Mouse (Mus musculus): ENCODE data around the gene C2cd4d. TPM values are rescaled to one million over a fixed set of nuclear protein-coding genes. Genes with fewer than 3 reads are reported as not detected.

The C2cd4d gene
- total and polyA plus RNA-seq, 3 experiments = 0.14 TPM; not detected in 2

- H3K9ac ChIP-seq (ENCODE audit: low read depth, low read length) = no peak overlapping the region
- no peaks in the 10 kb centered on the region for H3K4me1 ChIP-seq (ENCODE audit: control insufficient read depth, insufficient read depth, low read length)
- no peaks in the 10 kb centered on the region for H3K27me3 ChIP-seq (ENCODE audit: control insufficient read depth, insufficient read depth, low read length)
- no peak for DNase-seq
- 53% methylated on average over 4 of the region's 4 CpGs for WGBS
- intact Hi-C loops (cut with DNase I) = no loop called here
- no peak overlapping the region for H3K4me3 ChIP-seq
- H3K27ac ChIP-seq = no peak overlapping the region
- no peaks in the 10 kb centered on the region for H3K36me3 ChIP-seq (ENCODE audit: control insufficient read depth, insufficient read depth, low read length)
- TF ChIP-seq EP300 (IDR thresholded peaks at IDR 0.05; ENCODE audit: insufficient read depth, low read depth, low read length) (no peak), CTCF (IDR thresholded peaks at IDR 0.05) (no peak), POLR2A (IDR thresholded peaks at IDR 0.05; ENCODE audit: insufficient read depth, low read depth, low read length) (no peak)
- H3K79me2 ChIP-seq (replicated peaks; ENCODE audit: control insufficient read depth, insufficient read depth, low read length) = no peaks in the 10 kb centered on the region
Observed at GRCm38 (mm10) chr3:94405561-94405960, 43.3 kb downstream of the C2cd4d start.

- H3K27me3 ChIP-seq (ENCODE audit: control insufficient read depth, insufficient read depth, low read length) = no peaks in the 10 kb centered on the region
- no peaks in the 10 kb centered on the region for H3K36me3 ChIP-seq (ENCODE audit: control insufficient read depth, insufficient read depth, low read length)
- peak overlapping the region; percentile 57 for H3K4me3 ChIP-seq
- no peaks in the 10 kb centered on the region; the same call in 1 of the 2 replicates for H3K4me1 ChIP-seq (ENCODE audit: control insufficient read depth, insufficient read depth, low read length)
- intact Hi-C loops (cut with DNase I) = no loop called here
- DNase-seq = no peak
- no peak overlapping the region for H3K27ac ChIP-seq
- TF ChIP-seq CTCF (IDR thresholded peaks at IDR 0.05) = no peak
- TF ChIP-seq POLR2A (IDR thresholded peaks at IDR 0.05; ENCODE audit: insufficient read depth, low read depth, low read length) = no peak
- 8% methylated on average over 25 of the region's 25 CpGs for WGBS
- H3K9ac ChIP-seq (ENCODE audit: low read depth, low read length) = peak overlapping the region; percentile 27
- no peaks in the 10 kb centered on the region for H3K79me2 ChIP-seq (replicated peaks; ENCODE audit: control insufficient read depth, insufficient read depth, low read length)
Observed at GRCm38 (mm10) chr3:94412530-94412929, 50.3 kb downstream of the C2cd4d start.

GRCm38 (mm10) chr3:94413031-94413679 lies 50.9 kb downstream of the C2cd4d start, which contains the start of gene Tdrkh:
TSS of gene Tdrkh (plus strand) at chr3:94413273.
- no peaks in the 10 kb centered on the region for H3K79me2 ChIP-seq (replicated peaks; ENCODE audit: control insufficient read depth, insufficient read depth, low read length)
- intact Hi-C loops (cut with DNase I) = no loop called here

More at GRCm38 (mm10) chr3:94413031-94413679, 50.9 kb downstream of the C2cd4d start, which contains the start of gene Tdrkh:
- H3K27ac ChIP-seq = no peak within 1 kb of the TSS
- DNase-seq = peak; percentile 88 to 94
- no peaks in the 10 kb centered on the region for H3K36me3 ChIP-seq (ENCODE audit: control insufficient read depth, insufficient read depth, low read length)
- WGBS = 9% methylated on average over 52 of the region's 52 CpGs
- no peaks in the 10 kb centered on the region for H3K27me3 ChIP-seq (ENCODE audit: control insufficient read depth, insufficient read depth, low read length)
- TF ChIP-seq CTCF (IDR thresholded peaks at IDR 0.05) (peak; percentile 45), POLR2A (IDR thresholded peaks at IDR 0.05; ENCODE audit: insufficient read depth, low read depth, low read length) (no peak)
- H3K9ac ChIP-seq (ENCODE audit: low read depth, low read length) = peak within 1 kb of the TSS; percentile 44
- peak within 1 kb of the TSS; percentile 57 for H3K4me3 ChIP-seq
- no peaks in the 10 kb centered on the region; the same call in 1 of the 2 replicates for H3K4me1 ChIP-seq (ENCODE audit: control insufficient read depth, insufficient read depth, low read length)

Other genes with a start within 250 kb of the C2cd4d start
- not detected for gene Gm10696, start 184.2 kb upstream of the C2cd4d start, total RNA-seq (2021)
- not detected in 2 replicates for gene Gm10696, start 184.2 kb upstream of the C2cd4d start, polyA plus RNA-seq (2012; rRNA removed)
- not detected for gene Gm5286, start 165.7 kb upstream of the C2cd4d start, total RNA-seq (2021)
- gene Gm5286, start 165.7 kb upstream of the C2cd4d start, polyA plus RNA-seq (2012; rRNA removed) = not detected in 2 replicates
- gene Gm4778, start 98.4 kb upstream of the C2cd4d start, total RNA-seq (2021) = not detected
- not detected in 2 replicates for gene Gm4778, start 98.4 kb upstream of the C2cd4d start, polyA plus RNA-seq (2012; rRNA removed)
- gene Them4, start 52.3 kb upstream of the C2cd4d start, total RNA-seq (2021) = 10 to 100 TPM; 13.2 to 15.1 TPM
- gene Them4, start 52.3 kb upstream of the C2cd4d start, polyA plus RNA-seq (2012; rRNA removed) = 4.6 and 9.6 TPM in 2 replicates
- not detected for gene Them5, start 20.3 kb upstream of the C2cd4d start, total RNA-seq (2021)
- gene Them5, start 20.3 kb upstream of the C2cd4d start, polyA plus RNA-seq (2012; rRNA removed) = not detected in 2 replicates
- 10 to 100 TPM; 36.1 to 44.8 TPM for gene Rorc, start 10.4 kb downstream of the C2cd4d start, total RNA-seq (2021)
- gene Rorc, start 10.4 kb downstream of the C2cd4d start, polyA plus RNA-seq (2012; rRNA removed) = 25.7 and 26.7 TPM in 2 replicates
- under 1 TPM; 0.05 to 0.09 TPM for gene Lingo4, start 36.1 kb downstream of the C2cd4d start, total RNA-seq (2021)
- 0.04 and 0.09 TPM in 2 replicates for gene Lingo4, start 36.1 kb downstream of the C2cd4d start, polyA plus RNA-seq (2012; rRNA removed)
- 1 to 10 TPM; 3.9 to 4.9 TPM for gene Tdrkh, start 50.8 kb downstream of the C2cd4d start, total RNA-seq (2021)
- gene Tdrkh, start 50.8 kb downstream of the C2cd4d start, polyA plus RNA-seq (2012; rRNA removed) = 0.64 and 0.82 TPM in 2 replicates
- 10 to 100 TPM; 62.0 to 64.1 TPM for gene Mrpl9, start 80.9 kb downstream of the C2cd4d start, total RNA-seq (2021)
- gene Mrpl9, start 80.9 kb downstream of the C2cd4d start, polyA plus RNA-seq (2012; rRNA removed) = 43.9 and 65.8 TPM in 2 replicates
- not detected for gene Oaz3, start 81.5 kb downstream of the C2cd4d start, total RNA-seq (2021)
- 1.1 and 2.2 TPM in 2 replicates for gene Oaz3, start 81.5 kb downstream of the C2cd4d start, polyA plus RNA-seq (2012; rRNA removed)
- gene Celf3, start 115.9 kb downstream of the C2cd4d start, total RNA-seq (2021) = under 1 TPM in 1 of 2 experiments, not detected in 1; 0.27 TPM
- gene Celf3, start 115.9 kb downstream of the C2cd4d start, polyA plus RNA-seq (2012; rRNA removed) = 0.67 and 0.96 TPM in 2 replicates
- gene Riiad1, start 117.9 kb downstream of the C2cd4d start, total RNA-seq (2021) = 1 to 10 TPM in 1 of 2 experiments, under 1 TPM in 1; 0.99 to 1.3 TPM
- 0.44 and 1.2 TPM in 2 replicates for gene Riiad1, start 117.9 kb downstream of the C2cd4d start, polyA plus RNA-seq (2012; rRNA removed)
- gene Snx27, start 220.3 kb downstream of the C2cd4d start, total RNA-seq (2021) = 10 to 100 TPM; 27.4 to 29.0 TPM
- 7.5 and 14.4 TPM in 2 replicates for gene Snx27, start 220.3 kb downstream of the C2cd4d start, polyA plus RNA-seq (2012; rRNA removed)